Mouse (Mus musculus) left cerebral cortex, adult 9 months (tissue): ENCODE results near the gene Arl3.
A peak's percentile ranks its signal among the peaks of the same experiment; 100 is the strongest.

Experiments
- DNase-seq, 2 experiments: peaks; one replicate each; pipeline ENCODE4 v3.0.0; 2022; ENCODE audit warnings: low spot score in 2 of 2

Gene Arl3

DNA sequence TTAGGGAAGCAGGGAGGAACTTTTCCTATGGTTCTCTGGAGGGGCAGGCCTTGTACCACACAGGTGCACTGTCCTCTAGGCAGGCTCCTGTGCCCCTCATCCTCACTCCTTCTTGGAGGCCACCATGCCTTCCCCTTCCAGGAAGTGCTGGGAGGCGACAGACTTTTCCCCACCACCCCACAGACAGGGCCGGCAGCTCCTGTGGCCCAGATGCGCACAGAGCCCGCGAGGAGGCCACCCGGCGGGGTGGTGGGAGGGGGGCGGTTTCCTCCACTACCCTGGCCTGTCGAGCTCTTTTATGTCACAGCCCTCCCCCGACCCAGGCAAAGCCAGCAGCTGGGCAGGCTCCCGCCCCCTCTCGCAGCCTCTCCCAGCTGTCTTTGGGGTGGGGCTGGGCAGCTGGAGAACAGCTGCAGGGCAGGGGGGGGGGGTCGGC lies 54.6 kb downstream of the Arl3 start:
- DNase-seq, result no peak

DNA sequence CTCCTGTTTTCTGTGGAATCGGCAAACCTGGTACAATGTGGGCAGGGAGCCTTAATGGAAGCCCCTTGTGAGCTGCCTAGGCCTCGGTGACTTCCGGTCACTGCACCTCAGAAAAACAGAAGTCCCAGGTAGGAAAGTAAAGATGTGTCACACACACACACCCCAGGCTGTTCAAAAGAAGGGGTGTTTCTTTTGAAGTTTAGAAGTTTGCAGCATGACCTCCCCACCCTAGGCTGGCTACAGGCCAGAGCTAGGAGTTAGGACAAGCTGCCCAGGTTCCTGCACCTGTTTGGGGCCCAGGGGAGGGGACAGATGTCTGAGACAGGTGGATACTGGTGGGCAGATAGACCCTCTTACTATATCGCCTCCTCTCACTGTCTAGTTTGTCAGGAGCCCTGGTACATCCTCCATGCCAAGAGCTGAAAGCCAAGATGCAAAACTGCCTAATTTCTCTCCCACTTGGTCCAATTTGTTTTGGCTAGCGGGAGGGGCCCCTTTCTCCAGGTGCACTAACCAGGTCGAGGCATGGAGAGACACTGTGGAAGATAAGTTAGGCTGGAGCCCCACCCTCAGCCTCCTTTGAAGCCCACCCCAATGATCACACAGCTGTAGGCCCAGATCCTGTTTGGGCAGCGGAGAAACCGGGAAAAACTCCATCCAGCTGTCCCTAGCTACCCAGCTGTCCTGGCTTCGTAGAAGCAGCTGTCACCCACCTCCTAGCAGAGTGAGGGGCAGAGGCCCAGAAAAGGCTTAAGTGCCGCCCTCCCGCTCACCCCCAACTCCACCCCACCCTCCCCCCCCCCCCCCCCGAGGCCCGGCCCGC lies 55.3 kb downstream of the Arl3 start:
- DNase-seq, result no peak

DNA sequence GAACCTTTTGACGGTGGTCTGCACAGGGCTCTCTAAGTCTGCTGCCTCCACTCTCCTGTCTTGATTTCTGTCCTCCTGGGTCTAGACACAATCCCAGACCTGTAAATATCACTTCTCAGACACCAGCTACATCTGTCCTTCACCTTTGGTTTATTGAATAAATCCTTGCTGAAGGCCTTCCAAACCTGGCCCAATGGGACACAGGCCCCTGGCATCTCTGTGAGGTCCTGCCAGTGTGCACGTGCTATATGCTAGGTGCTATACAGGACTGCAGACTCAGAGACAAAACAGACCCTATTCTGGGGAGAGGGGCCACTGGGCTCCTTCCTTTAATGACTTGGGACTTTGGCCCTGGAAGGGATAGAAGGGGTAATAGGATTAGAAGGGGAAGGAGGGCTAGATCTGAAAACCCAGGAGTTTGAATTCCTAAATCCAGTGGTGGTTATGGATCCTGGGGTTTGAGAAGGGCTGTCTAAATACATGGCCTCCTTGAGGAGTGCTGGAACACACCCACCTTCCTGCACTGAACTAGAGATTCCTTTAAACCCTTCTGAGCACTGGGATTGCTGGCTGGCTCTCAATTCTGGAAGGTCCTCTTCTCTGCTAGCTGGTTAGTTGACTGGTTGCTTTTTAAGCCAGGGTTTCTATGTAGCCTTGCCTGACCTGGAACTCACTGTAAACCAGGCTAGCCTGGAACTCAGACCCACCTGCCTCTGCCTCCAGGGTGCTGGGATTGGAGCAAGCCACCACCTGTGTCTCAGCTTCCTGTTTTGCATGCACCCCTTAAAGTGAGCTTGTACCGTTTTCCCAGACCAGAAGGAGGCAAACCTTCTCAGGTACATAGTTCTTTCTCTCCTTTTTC lies 56.1 kb downstream of the Arl3 start:
- DNase-seq, result no peak

DNA sequence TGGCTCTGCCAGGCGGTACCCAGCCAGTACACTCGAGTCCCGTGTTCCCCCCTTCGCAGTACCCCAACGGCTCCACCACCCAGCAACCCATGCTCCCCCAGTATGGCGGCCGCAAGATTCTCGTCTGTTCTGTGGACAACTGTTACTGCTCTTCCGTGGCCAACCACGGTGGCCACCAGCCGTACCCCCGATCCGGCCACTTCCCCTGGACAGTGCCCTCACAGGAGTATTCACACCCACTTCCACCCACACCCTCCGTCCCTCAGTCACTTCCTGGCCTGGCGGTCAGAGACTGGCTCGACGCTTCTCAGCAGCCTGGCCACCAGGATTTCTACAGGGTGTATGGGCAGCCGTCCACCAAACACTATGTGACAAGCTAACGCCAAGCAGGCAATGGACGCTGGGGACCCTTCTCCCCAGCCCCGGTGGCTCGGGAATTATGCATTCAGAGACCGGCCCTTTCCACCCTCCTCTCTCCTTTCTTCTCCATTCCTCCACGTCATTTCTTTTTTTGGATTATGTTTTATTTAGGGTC lies 57.6 kb downstream of the Arl3 start:
- DNase-seq, result no peak

DNA sequence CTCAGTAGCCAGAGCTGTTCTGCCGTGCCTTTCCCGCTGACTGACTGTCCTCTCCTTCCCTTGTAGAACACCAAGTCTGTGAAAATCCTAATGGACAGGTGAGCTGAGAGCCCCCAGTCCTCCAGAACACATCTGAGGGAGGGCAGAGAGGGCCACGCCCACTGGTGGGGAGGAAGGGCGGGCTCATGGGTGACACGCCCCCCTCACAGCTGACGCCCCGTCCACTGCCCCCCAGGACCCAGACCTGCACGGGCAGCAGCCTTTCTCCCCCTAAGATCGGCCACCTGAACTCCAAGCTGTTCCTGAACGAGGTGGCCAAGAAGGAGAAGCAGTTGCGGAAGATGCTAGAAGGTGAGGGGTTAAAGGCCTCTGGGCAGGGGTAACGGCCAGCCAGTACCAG lies 58.6 kb downstream of the Arl3 start:
- no peak for DNase-seq

DNA sequence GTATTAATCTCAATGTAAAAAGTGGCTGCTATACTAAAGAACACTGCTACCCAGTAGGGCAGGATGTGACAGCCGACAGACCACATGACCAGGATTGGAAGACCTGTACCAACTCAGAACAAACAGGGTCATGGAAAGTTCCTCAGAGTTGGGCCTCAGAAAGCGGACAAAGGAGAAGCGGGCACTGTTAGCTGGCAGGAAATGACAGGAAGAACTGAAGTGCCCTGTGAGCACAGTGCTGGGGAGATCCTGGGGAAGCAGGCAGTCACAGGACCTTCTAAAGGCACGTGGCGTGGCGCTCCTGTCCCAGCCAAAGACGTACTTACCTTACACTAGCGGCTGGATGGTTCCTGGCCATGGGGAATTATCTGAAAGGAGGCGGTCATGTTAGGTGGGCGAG lies 61.7 kb downstream of the Arl3 start:
- DNase-seq, result no peak

DNA sequence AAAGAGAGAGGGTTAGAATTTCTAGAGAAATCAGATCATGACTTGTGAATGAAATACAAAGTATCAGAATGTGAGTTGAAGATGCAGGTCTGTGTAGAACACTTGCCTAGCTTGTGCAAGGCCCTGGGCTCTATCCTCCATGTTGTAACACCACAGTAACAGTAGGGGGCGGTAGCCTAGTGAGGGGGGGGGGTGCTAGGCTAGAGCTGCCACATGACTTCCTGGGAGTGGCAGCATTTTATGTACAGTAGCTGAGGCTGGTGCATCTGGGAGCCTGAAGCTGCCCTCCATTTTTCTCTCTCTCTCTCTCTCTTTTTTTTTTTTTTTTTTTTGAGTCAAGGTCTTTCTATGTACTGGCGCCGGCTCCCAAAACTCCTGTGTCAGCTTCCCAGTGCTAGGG lies 62.2 kb downstream of the Arl3 start:
- no peak for DNase-seq

DNA sequence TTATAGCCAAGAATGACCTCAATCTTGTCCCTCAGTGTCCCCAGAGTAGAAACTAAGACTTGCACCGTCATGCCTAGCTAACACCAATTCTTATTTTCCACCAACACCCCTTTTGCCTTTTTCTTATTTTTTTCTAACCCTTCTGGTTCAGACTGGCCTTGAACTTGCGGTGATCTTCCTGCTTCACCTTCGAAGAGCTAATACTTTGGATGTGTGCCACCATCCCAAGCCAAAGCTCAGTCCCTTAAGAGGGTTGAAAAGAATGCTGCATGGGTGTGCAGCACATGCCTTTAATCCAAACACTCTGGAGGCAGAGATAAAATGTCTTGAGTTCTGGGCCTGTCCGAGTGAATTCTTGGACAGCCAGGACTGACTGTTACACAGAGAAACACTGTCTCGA lies 62.6 kb downstream of the Arl3 start:
- DNase-seq, result no peak

DNA sequence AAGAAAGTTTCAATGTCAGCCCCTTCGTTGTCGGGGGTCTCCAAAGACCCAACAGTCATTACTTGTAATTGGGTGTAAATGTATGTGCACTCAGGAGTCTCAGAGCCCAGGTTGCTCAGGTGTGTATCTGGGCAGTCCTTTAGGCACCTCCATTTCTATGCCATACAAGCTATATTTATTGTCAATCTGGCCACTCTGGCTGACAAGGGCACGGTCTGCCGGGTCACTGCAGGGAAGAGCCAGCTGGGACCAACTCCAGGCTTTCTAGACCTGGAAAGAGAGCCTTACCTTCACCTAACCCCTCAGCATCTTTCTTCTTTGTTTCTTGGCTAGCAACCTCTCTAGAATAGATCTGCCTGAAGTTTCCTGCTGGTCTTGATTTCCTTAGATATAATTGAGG lies 63.3 kb downstream of the Arl3 start:
- DNase-seq, result no peak

DNA sequence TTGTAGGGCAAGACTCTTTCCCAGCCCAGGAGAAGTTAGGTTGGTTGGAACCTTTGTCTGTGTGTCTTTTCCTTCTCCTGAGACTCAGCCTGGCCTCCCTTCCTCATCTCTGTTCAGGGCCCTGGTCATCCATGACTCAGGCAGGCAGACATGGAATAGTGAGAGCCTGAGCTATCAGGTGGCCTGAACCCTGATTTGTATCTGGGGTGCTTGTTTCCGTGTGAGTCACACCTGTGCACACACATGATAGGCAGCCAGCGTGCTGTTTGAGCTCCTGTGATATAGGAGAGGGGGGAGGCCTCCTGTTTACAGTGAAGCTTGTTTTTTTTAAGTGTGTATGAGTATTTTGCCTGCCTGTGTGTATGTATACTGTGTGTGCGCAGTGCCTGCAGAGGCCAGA lies 63.8 kb downstream of the Arl3 start:
- DNase-seq, result no peak

DNA sequence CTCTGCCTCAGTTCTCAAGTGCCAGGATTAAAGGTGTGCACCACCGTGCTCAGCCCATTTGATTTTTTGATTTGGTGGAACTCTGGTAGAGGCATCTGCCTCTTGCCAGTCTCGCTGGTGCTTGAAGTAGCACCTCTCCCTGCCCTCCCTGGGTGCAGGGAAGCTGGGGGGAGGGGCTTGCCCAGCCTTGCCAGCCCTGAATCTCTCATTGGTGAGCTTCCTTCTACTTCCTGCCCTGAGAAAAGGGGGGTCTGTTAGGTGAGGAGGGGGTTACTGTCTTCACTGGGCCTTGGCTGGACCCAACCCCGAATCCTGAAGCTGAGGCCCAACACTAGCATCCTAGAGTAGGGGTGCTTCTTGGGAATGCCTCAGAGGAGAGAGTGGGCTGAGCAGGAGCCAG lies 64.3 kb downstream of the Arl3 start:
- DNase-seq, result no peak

DNA sequence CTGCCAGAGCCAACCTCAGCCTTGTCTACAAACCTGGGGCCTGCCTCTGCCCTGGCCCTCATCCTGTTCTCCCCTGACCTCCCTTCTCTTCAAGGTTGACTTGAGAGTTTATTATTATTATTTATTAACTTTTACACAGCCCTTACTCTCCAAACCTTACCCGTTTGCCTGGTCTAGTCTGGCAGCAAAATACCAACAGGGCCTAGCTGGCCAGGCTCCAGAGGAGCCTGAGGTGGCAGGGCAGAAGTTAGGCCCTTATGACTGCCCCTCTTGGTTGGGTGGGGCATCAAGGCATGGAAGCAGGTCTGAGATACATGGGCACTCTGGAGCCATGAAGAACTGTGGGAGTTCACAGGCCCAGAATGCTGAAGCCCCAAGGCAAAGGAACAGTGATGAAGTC lies 65.2 kb downstream of the Arl3 start:
- no peak for DNase-seq

DNA sequence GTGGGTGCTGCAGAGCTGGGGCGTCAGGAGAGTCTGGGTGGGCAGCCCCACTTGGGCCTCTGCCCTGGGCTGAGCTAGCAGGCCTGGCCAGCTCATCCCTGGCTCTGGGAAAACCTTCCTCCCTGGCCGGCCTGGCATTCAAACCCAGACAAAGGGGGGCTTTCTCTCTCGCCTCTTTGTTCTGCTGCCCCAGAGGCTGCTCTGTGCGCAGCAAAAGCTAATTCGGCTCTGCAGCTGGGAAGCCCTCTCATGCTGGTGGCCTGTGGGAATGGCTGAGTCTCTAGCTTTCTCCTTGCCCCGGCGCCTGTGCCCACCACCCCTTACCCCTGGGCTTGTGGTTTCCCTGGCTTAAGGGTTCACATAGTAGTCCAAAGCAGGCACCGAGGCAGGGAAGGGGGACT lies 65.8 kb downstream of the Arl3 start:
- no peak for DNase-seq

DNA sequence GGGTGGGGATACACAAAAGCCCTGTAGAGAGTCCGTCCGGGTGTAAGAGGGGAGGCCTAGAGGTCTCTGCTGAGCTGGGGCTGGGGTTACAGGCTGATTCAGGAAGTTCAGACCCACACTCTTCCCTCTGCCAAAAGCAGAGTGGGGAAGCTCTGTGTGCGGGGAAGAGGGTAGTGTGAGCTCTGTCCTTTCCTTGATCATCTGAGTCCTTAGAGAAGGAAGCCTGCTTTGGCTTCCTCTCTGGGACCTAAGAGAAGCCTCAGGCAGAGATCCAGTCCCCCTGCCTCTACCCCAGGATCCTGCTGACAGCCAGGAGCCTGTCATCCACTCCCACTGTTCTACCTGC lies 66.7 kb downstream of the Arl3 start:
- no peak for DNase-seq

DNA sequence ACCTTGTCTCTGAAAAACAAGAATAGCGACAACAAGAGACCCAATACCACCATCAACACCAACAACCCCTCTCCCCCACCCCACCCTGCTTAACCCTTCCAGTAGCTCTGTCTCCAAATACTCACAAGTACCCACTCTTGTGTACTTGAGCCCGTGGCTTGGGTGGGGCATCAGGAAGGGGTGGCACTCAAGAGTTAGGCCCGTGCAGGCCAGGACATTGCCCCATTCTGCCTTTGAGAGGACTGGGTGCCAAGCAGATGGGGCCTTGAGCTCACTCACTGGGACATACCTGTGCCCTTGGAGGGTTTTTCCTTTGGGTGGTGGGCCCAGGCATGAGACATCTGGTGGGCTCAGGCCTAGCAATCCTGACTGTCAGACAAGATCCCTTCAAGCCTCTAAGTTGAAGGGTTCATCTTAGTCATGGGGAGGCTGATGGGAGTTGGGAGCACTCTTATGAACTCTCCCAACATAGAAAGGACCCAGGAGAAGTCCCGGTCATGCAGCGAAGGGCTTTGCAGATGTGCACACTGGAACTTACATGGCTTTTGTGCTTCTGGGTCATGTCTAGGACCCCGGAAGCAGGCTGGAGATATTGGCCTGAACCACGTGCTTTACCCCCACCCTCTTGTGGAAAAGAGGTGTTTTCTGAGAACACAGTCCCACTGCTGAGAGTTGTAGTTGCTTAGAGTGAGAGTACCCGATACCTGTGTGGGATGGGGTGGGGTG lies 67.2 kb downstream of the Arl3 start:
- no peak for DNase-seq

DNA sequence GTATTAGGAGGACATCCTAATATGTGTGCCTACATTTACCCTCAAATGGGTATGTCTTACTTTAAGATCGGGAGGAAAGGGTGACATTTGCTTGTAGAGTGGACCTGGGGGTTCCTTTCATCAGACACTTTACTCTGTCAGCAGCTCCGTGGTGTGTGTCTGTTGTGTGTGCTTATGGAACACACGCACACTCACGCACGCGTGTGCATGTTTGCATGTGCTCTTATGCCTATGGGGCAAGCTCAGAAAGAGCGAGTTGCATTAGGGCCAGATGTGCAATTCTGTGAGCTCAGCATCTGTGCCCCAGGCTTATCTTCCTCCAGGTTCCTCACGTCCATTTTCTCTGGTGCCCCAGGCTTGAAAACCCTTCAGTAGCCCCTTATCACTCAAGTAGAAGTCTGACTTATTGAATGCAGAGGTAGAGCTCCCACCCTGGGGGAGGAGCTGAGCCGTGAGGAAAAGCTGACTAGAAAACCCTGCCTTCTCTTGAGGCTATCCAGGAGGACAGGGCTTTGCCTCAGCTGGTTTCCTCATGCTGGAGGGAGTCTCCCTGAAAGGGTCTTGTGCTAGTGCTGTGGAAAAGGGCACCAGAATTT lies 68.1 kb downstream of the Arl3 start:
- no peak for DNase-seq

DNA sequence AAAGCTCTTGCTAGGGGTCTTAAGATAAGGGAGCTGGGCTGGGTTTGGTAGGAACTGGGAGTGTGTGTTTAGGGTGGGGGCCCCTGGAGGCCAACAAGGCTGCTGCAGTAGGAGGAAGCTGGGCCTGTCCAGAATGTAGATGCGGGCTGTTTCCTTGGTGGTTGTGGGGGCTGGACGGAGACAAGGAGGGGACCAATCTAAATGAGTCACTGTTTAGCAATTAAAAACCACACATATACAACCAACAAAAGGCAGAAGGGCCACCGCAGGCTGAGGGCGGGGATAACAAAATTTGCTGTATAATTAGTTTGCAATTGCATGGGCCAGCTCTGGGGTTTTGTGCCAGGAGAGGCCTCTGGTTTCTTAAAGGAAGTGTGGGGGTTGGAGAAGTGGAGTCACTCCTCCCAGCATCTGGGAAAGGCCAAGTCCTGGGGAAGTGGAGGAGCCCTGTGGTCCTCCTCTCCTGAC lies 68.9 kb downstream of the Arl3 start:
- peak in 1 of 2 experiments; percentile 56 for DNase-seq

DNA sequence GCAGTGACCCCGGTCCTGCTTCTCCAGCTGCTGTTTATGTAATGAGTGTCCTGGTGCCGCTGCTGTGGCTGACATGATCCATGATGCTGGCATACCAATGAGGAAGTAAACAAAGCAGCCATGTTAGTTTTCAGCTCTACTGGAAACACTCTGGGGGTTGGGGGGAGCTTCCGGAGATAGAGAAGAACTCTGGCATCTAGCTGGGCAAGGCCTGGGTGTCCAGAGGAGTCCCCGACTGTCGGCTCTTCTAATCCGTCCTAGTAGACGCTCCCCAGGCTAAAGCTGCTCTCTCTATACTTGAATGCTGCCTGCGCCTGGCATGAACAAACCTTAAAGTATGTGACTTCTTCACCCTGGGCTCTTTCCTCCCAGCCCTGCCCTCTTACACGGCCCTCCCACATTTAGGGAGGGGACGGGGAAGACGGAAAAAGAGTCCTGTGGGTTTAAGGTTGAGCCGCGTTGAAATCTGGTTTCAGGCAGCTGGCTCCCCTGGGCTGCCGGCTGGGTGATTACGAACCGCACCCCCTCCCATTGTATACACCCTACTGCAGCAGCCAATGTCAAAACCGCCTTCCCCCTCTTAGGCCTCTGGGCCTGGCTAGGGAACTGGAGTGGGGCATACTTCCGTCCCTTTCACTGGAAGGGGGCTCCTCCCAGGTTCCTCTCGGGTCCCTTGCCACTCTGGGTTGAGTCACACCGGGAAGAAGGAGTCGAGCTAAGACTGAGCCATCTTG lies 69.5 kb downstream of the Arl3 start:
- DNase-seq, result peak in 1 of 2 experiments; percentile 56

DNA sequence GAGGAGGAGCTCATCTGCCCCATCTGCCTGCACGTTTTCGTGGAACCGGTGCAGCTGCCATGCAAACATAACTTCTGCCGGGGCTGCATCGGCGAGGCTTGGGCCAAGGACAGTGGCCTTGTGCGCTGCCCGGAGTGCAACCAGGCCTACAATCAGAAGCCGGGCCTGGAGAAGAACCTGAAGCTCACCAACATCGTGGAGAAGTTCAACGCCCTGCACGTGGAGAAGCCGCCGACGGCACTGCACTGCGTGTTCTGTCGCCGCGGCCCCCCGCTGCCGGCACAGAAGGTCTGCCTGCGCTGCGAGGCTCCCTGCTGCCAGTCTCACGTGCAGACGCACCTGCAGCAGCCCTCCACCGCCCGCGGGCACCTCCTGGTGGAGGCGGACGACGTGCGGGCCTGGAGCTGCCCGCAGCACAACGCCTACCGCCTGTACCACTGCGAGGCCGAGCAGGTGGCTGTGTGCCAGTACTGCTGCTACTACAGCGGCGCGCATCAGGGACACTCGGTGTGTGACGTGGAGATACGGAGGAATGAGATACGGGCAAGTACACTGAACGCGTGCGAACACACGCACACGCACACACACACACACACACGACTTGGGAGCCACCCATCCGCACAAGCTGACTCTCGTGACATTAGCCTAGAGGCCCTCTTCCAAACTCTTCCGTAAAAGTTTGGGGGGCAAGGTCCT lies 70.4 kb downstream of the Arl3 start:
- peak; percentile 73 to 84 for DNase-seq

DNA sequence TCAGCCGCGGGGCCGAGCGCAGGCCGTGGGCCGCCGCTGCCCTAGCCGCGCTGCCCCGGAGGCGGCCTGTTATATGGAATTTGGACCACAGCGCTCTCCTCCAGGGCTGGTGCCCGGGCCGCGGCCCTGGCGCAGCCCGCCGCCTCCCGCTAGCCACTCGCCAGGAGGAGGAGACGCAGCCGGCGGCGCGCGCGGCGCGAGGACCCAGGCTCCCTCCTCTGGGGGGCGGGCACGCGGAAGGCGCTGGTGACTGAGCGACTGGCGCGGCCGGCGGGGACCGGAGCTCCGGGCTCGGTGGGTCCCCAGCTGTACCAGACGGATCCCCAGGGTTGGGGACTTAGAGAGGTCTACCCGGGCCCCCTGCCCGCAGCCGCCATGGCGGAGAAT lies 70.9 kb downstream of the Arl3 start:
- peak in 1 of 2 experiments; percentile 75 for DNase-seq
